Mouse (Mus musculus) embryo, embryonic 11.5 days (tissue): ENCODE data around the gene Csnk2a2.

Experiments
- DNase-seq: peaks from one replicate; pipeline ENCODE4 v3.0.0-alpha.2; 2012; ENCODE audit warnings: low read depth, low spot score

The Csnk2a2 gene

DNA sequence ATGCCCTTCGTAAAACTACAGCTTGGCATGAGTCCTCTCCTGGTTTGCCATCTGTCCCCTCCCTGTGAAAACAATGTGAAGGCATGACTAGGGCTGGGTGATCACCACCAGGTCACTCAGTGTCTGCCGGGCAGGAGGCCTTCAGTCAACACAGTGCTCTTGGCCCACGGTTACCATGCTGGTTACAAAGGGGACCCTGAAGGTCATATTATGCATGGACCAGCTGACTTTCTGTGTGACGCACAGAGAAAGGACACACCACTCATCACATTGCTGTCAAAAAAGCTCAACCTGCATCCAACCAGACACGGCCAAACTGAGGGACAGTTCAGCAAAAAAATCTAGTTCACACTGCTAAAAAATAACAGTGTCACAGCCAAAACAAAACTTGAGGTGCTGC is at the start of gene Csnk2a2:
Gene Csnk2a2 (minus strand): TSS at position 34 of the 400 bp plus-strand sequence.
- no peak for DNase-seq

DNA sequence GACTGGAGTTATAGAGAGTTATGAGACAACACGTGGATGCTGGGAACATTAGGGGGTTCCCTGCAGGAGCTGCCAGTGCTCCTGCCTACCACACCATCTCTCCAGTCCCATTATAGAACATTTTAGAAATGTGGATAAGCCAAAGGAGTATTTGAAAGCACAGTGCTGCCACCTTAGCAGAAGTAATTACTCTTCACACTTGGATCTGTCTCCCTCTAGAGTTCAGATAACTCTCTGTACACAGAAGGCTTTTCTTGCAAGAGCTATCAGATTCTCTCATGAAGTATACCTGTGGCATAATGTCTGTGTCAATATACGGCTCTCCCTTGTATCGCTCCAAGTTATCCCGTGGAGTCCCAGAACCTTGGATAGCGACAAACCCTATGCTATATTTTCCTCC is 49.6 kb upstream of the Csnk2a2 start:
- no peak for DNase-seq

DNA sequence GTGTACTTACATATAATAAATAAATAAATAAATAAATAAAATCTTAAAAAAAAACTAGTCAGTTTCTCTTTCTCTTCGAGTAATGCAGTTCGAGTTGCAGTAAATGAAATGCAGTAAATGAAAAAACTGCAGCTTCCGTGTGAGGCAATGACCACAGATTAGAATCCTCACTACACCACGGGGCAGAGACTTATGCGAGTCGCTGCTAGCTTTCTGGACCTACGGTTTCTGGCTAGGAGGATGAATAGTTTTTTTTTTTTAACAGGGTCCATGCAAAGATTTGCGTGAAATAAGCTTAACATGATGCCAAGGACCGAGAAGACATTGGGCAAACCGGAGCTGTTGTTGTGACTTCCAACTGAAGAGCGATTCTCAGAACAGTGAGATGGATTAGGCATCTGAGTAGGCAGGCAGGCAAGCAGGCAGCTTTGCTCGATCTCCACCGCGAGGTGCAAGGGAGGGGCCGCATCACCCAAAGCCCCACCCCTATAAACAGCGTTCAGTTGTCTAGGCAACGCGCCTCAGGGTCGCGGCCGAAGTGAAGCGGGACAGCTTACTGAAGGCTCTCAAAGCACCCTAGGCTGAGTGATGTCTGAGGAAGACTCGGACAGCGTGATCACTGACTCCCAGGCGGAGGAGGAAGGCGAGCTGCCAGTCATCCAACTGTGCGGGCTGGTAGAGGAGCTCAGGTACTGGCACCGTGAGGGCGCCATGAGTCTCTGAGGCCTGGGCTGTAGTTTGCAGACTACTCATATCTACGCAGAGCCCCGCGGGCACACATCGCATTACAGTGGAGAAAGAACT is 43.9 kb upstream of the Csnk2a2 start, which contains the start of gene Ccdc113:
Gene Ccdc113 (plus strand): TSS at position 502 of the 804 bp plus-strand sequence.
- DNase-seq: peak; percentile 56

DNA sequence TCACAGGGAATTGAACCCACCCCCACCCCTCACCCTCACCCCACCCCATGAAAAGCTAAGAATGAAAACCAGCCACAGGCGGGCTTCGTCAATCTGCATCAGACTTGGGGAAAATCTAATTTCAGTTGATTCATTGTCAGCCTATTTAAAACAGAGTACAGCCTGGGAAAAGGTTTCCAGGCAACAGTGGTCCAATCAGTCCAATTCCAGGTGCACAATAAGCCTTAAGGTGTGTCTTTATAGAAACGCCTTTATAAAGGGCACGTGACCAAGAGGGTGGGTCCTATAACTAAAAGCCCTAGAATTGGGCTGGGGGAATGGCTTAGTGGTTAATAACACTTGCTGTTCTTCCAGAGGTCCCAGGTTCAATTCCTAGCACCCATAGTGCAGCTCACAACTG is 42.4 kb upstream of the Csnk2a2 start:
- DNase-seq: no peak

DNA sequence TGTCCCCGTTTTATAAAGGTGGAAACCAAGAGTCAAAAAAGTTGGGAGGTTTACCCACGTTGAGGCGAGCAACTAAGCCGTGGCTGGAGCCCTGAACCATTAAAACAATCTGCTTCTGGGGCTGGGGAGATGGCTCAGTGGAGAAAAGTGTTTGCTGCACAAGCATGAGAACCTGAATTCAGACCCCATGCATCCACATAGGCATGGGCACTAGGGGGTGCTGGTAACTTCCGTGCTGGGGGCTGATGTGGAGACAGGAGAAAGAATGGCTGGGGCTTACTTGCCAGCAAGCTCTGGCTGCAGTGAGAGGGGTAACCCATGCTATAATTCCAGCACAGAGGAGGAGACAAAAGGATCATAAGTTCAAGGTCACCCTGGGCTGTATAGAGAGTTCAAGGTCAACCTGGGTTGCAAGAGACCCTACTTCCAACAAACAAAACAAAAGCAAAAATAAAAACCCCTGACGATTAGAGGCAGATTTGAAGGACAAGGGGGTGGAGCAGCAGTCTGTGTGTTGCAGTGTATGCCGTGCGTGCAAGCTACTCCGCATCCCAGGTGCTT is 39.0 kb upstream of the Csnk2a2 start:
- DNase-seq: no peak

DNA sequence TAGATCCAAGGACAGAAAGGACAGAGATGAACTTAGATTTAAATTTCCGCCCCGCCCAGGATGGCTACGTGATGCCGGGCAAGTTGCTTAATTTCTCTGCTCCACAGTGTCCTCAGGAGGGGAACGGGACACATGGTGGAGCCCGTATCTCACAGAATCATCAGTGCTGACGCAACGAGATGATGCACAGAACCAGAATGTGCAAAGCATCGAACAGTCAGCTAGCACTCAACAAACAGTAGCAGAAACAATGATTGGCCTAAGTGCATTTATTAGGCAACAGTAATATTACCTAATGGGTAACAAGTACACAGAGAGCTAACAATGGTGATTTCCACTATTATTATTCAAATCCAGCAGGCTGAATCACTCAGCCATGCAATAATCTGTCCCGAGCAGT is 38.4 kb upstream of the Csnk2a2 start:
- no peak for DNase-seq

DNA sequence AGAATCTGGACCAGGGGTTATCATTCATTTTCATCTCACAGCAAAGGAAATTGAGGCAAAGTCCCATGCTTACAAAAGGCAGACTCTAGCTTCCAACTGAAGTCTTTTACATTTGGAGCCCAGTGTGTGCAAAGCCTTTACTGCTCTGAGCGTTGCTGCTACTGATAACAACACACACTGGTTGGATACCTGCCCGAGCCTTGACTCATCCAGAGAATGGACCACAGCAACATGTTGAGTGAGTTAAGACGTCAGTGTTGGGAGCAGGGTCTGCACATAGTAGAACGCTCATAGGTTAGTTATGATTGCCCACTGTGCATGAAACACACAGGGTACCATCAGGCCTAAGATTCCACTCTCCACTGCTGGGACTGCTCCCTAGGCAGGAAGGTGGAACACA is 34.2 kb upstream of the Csnk2a2 start:
- no peak for DNase-seq

DNA sequence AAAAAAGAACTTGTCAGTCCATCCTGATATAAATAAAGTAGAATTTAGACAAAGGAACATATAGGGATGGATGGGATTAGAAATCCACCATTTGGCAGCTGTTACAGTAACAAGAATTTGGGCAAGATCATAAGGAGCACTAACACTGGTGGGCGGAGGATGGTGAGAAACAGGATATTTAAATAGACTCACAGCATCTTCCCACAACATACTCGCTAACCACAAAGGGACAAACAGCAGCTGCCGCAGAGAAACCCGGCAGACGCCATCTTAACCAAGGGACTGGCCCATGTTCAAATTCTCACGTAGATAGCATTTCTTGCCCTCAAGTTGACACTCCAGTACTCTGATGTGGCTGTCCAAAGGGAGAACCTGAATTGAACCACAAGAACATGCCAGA is 27.1 kb upstream of the Csnk2a2 start:
- DNase-seq: no peak

DNA sequence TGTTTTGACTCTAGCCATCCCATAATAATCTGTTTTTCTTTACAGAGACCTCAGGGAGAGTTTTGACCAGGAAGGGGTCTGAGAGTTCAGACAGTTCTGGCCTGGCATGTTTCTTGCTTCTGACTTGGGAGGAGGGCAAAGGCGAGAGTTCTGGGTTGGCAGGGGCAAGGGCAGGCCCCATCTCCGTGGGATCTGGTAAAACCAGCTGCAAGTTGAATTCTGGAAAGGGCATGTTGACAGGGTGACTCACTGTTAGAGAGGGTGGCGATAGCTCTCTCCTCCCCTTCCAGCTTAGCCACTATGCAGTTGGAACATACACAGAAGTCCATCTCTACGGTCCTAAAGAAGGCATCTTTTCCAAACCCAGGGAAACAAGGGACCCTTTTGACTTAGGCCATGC is 23.4 kb upstream of the Csnk2a2 start:
- DNase-seq: no peak

DNA sequence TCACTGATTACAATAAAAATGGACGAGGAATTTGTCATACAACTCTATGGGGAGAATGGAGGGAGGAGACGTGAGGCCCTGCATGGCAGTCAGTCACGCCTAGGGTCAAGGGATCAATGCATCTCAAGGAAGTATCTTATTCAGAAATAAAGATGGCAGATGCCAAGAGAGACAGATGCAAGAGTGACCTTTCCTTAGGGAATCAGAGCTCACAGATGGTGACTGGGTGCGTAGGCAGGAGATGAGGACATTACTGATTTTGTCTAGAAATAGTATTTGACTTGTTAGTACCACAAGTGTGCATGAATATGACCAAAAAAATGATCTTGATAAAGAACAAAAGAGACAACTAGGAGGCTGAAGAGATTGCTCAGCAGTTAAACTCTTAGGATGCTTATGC is 22.4 kb upstream of the Csnk2a2 start:
- DNase-seq: no peak

DNA sequence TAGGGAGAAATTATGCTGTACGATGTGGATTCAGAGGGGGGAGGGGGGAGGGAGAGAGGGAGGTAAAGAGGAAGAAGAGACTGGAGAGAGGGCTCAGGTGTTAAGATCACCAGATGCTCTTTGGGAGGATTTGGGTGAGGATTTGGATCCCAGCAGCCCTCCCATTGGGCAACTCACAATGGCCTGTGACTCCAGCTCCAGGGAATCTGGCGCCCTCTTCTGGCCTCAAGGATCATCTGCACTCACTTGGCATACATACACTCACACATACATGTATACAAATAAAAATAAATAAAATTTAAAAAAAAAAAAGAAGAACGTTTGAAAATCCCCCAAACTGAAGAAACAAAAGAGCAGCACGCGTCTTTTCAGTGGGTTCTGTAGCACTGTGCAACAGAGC is 16.4 kb upstream of the Csnk2a2 start:
- DNase-seq: no peak

DNA sequence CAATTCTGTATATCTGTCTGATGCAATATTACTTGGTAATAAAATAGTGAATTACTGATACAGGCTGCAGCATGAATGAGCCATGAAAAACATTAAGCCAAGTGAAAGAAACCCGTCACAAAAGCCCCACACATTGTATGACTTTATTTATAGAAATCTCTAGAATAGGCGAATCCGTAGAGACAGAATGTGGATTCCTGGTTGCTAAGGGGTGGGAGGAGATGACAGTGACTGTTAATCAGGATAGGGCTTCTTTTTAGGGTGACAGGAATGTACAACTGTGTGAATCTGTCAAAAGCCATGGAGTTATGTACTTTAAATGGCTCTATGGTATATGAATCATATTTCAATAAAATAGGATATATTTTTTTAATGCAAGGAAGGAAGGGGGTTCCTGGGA is 15.8 kb upstream of the Csnk2a2 start:
- DNase-seq: no peak

DNA sequence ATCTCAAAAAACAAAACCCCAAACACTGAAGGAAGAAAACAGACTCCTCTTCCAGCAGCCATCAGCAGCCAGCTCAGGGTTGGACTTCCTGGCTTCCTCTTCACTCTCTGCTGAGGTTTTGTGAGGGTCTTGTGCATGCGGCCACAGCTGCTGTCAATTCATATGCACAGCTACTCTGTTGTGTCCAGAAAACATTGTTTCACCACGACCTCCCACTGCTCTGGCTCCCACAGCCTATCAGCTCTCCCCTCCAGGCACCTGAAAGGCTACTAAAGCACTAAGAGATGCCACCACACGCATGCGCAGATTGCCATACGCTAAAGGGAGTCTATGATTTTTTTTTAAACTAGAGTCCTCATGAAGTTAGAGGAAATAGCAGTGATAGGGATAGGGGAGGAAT is 15.0 kb upstream of the Csnk2a2 start:
- DNase-seq: no peak

DNA sequence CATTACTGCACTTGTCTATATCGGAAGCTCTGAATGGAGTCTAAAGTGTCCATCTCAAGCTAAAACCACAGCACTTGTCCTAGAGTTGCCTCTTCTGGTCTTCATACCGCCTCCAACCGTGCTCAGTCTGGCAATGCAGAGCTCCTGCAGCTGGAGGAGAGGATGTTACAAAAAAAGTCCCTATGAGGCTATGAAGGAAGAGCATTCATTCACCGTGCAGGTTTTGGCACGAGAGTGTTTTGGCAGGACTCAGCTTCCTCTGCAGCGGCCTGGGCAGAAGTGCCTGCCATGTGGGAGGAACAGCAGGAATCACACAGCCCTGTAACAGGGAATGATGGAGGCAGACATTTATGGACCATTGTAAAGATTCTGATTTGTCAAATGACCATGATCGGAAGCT is 12.6 kb upstream of the Csnk2a2 start:
- DNase-seq: no peak

DNA sequence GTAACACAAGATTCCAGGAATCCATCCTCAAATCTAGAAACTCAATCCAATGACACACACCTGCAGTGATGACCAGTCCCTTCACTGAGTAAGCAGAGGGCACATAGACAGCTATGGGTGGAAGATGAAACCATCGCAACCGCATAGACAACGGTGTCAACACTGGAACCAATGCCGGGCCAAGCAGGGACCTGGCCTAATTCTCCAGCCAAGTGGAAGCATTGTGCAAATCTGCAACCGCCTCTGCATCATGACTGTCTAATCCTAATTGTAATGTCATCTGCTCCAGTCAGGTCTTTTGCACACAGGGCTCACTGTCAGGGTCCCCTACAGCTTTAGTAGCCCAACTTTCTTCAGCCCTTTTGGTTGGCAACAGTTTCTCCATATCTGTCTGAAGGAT is 10.6 kb upstream of the Csnk2a2 start:
- DNase-seq: no peak

DNA sequence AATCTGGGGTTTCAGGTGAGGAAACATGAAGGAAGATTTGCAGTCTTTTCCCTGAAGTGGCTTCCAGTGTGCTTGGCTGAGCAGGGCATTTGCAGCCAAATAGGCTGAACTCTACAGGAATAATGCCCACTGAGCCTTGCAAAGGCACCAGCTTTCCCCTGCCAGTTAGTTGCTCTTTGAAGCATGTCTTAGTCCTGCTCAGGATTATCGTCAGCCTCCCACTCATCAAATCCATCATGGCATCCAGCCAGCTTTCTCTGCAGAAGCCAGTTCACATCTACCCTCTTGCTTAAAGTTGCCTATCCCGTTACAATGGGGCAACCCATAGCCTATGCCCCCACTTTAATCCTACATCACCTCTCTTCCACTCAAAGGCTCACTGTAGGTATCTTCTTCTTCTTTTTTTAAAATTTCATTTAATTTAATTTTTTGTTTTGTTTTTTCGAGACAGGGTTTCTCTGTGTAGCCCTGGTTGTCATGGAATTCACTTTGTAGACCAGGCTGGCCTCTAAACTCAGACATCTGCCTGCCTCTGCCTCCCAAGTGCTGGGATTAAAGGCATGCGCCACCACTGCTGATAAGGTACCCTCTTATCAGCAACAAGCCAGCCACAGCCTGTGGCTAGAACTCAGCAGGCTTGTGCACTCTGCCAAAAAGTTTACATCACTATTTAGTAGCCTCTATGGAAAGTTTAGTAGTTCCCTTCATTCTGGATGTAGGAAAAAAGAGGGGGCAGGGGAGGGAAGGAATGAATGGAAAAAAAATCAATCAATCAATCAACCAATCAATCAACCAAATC is 9.6 kb upstream of the Csnk2a2 start:
- no peak for DNase-seq

DNA sequence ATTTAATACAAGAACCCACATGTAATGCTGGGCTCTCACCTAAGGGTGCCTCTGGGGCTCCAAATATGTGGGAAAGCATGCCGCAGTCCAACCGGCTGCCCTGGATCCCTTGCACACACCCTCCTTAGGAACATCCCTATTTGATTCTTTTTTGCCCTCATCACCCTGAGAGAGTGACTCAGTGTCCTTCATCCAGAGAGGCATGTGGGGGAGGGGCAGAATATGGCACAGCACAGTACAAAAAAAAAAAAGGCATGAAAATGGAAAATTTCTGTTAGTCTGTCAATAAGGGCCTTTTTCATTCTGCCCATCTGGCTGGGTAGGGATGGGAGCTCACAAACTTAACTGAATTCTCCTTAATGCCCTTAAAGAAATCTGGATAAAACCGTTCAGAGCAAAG is 8.0 kb upstream of the Csnk2a2 start:
- DNase-seq: no peak

DNA sequence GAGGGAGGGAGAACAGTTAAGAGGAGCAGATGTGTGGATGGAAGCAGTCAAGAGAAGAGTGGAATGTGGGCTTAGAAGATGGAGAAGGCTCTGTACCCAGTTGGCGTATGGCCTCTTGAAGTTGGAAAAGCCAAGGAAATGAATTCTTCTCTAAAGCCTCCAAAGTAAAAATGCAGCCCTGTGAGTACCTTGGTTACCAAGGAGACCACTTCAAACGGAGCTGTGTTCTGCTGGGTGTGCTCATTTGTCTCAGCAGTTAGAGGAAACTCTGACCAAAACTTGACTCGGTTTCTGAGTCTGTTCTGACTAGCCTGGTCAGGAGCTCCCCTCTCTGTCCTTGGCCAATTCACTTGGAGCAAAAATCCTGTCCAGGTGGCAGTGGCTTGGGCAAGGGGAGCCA is 6.6 kb upstream of the Csnk2a2 start:
- no peak for DNase-seq

DNA sequence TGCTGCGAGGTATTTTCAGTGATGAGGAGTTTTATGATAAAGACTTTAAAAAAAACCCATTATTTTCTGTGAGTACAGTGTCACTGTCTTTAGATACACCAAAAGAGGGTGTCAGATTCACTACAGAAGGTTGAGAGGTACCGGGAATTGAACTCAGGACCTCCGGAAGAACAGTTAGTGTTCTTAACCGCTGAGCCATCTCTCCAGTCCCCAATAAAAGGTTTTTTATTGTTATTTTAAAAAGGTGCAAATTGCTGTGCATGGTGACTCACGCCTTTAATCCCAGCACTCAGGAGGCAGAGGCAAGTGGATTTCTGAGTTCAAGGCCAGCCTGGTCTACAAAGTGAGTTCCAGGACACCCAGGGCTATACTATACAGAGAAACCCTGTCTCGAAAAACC is 5.6 kb upstream of the Csnk2a2 start:
- no peak for DNase-seq

DNA sequence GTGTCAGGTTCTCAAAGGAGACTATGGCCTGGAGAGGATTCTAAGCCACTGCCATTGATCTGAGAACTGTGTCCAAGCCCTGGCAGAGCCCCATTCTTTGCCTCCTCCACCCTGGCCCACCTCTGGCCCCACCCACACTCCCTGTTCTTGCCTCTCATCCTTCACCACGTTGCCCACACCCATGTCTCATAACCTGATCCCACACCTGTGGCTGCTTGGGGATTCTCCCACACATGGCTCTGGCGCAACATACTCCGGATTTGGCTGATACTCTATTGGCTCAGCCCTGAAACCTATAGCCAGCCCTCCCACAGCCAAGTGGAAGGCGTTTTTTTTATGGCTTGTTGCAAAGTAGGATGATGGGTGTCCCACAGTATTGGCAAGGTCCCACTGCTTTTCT is 2.2 kb upstream of the Csnk2a2 start:
- no peak for DNase-seq

DNA sequence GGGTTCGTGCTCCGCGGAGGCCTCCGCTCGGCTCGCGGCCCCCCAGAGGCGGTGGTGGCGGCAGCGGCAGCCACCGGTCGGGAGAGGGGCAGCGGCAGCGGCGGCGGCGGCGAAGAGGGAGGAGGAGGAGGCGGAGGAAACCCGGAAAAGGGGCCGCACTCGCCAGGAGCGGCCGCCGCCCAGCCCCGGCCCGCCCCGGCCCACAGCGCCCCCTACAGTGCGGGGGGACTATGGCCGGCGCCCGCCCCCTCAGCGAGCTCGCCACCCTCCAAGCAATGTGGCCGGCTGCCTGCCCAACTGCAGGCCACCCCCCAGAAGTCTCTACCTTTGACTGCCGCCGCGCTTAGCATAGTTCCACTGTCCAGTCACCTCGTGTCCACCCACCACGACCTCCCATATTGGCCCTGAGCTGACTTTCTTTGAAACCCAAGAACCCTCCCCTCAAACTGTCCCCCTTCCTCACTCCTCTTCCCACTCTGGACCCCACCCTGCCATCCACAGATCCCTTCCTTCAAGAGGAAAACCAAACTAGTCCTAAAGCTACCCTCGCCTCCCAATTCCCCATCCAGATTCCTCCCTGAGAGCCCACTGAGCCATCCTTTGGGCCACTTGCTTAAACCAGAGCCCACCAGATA is 1.0 kb downstream of the Csnk2a2 start:
- DNase-seq: peak; percentile 66
